Mouse (Mus musculus) left cerebral cortex, adult 18-20 months (tissue): ENCODE measurements around the gene Hectd1. TPM values are rescaled to one million over a fixed set of nuclear protein-coding genes. Genes with fewer than 3 reads are reported as not detected.
A peak's percentile ranks its signal among the peaks of the same experiment; 100 is the strongest.

ENCODE experiments used
- DNase-seq, 2 experiments: peaks; one replicate each; pipeline ENCODE4 v3.0.0; 2021 to 2022; ENCODE audit warnings: low spot score in 2 of 2, mixed read lengths in 1 of 2
- total RNA-seq, 2 experiments: library from RNA; stranded (reverse); gene quantifications; 2 replicates each; pipeline ENCODE4 v1.2.3; 2021

Gene Hectd1
- total RNA-seq, 2 experiments from 2014 or later, result 79.9 to 82.6 TPM

- DNase-seq, result peak; percentile 88 to 90
These were observed 15.5 kb upstream of the Hectd1 start for GRCm38 (mm10) chr12:51844771-51845256.

GRCm38 (mm10) chr12:51843576-51844520 lies 14.5 kb upstream of the Hectd1 start:
- DNase-seq, result no peak

DNA sequence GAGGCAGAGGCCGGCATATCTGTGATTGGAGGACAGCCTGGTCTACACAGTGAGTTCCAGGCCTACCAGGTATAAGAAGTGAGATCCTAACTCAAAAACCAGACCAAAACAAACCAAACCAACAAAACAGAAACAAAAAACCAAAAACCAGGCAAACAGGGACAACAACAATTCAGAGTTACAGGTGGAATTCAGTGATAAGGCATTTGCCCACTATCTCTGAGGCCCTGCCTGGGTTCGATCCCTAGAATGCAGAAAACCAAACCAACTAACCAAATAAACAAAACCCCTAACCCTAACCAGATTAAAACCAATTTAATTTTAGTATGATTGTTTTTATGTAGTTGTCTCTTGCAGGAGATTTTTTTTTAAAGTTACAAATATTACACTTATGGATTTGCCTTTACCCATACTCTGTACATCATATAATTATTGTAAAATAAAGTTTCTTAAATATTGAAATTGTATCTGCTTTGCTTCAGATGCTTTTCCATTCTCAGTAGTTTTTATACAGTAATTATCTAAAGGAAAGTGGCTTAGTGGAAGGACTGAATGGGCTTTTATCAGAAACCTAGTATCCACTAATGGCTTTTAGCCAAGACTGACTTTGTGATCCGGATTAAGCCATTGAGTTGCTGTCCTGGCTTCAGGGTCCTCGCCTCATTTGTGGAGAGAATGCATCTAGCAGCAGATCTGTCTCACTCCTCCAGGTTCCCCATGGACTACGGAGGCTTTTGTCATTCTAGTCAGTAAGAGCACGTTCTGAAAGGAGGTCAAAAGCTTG lies 12.9 kb upstream of the Hectd1 start:
- no peak for DNase-seq

GRCm38 (mm10) chr12:51839856-51840255 lies 10.5 kb upstream of the Hectd1 start:
- DNase-seq, result no peak

GRCm38 (mm10) chr12:51835219-51835618 lies 5.9 kb upstream of the Hectd1 start:
- no peak for DNase-seq

DNA sequence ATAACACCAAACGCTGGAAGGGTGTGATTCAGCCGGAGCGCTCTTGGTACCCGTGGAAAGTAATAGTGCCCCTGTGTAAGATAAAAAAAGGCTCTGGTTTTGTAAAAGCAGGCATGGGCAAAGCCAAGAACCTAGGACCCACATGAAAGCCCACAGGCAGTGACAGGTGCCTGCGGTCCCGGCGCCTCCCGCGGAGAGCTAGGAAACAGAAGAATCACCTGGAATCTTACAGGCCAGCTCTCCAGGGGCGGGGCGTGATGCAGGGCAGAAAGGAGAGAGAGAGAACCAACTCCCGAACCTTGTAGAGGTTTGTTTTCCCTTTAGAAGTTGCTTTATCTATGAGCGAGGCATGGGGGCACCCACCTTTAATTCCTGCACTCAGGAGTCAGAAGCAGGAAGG lies 2.6 kb upstream of the Hectd1 start:
- no peak for DNase-seq

GRCm38 (mm10) chr12:51831296-51831695 lies 2.0 kb upstream of the Hectd1 start:
- DNase-seq, result no peak

GRCm38 (mm10) chr12:51830671-51831070 lies 1.3 kb upstream of the Hectd1 start:
- no peak for DNase-seq

GRCm38 (mm10) chr12:51830077-51830402 lies 704 bp upstream of the Hectd1 start:
- no peak for DNase-seq

- peak; percentile 31 to 52 for DNase-seq
These were observed 533 bp downstream of the Hectd1 start for GRCm38 (mm10) chr12:51828716-51829289.

DNA sequence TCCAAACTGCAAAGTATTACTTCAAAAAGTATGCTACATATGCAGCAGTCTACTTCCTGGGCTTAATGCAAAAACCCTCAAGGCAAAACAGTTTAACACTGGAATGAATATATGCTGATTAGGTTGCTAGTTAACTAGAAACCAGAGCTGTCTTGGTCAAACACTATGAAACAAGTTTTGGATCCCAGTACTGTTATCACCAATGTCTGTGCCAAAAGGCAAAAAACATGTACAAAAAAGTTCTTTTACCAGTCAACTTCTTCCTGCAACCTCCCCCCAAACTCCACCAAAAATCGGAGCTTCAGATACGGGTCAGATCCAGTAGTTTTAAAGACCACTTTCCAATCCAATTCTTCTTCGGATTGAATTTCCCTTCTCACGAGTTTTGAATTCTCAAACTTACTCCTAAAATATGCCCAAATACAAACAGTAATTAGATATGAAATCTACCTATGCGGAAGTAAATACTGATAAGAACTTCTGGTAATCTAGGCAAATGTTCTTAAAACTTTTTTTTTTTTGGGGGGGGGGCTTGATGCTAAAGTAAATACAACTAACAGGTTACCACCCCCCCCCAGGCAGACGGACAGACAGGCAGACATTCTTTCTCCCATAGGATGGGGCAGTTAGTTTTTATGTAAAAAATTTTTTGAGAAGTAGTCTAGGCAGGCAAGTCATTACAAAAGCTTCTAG lies 1.2 kb downstream of the Hectd1 start:
- DNase-seq, result no peak

DNA sequence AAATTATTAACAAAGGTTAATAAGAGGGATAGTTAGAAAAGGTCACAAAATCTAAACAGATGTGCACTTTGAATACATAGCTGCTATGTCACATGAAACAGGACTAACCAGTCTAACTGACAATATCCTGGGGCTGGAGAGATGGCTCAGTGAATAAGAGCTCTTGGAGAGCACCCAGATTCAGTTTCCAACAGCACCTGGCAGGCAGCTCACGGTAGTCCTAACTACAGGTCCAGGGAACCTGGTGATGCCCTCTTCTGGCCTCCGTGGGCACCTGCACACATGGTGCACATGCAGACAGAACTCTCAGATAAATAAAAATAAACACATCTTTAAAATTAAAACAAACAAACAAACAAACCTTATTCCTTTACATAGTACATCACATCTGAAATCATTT lies 4.0 kb downstream of the Hectd1 start:
- DNase-seq, result no peak

DNA sequence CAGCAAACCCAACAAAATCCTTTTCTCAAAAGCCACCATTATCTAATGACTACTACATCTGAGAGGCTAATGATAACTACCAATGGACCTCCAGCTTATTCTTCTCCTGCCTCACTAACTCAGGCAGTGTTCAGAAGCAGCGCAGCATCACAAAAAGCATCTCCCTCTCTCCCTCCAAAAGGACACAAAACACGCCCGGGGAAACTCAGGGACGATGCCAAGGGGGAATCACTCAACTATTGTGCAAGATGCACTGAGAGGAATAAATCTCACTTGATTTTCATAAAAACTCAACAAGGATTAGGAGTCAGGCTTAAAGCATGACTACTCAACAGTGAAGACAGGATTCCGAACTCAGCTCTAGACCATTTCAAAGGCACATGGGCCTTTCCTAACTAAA lies 6.0 kb downstream of the Hectd1 start:
- no peak for DNase-seq

DNA sequence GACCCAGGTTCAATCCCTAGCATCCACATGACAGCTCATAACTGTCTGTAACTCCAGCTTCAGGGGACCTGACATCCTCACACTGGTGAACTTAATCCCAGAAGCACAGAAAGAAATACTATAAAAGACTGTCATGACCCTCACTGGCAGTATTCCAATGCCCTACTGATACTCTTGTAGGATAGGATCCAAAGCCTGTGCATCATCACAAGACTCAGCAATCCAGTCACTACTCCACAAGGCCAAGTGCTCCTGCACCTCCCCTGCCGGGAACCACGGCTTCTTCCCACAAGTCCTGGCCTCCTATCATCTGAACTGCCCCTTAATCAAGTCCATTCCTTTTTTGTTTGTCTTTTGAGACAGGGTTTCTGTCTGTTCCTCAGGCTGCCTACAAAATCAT lies 6.5 kb downstream of the Hectd1 start:
- no peak for DNase-seq

DNA sequence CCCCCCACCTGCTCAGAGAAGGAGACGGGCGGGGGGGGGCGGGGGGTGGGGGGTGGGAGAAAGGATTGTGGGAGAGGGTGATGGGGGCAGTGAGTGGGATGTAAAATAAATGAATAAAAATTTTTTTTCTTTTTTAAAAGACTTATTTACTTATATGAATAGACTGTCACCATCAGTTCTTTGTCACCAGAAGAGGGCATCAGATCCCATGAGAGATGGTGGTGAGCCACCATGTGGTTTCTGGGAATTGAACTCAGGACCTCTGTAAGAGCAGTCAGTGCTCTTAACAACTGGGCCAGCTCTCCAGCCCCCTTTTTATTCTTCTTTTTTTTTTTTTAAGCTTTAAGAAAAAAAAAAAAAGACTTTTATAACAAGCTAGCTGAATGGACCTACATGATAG lies 7.1 kb downstream of the Hectd1 start:
- DNase-seq, result no peak

- DNase-seq, result no peak
These were observed 8.1 kb downstream of the Hectd1 start for GRCm38 (mm10) chr12:51821256-51821655.

DNA sequence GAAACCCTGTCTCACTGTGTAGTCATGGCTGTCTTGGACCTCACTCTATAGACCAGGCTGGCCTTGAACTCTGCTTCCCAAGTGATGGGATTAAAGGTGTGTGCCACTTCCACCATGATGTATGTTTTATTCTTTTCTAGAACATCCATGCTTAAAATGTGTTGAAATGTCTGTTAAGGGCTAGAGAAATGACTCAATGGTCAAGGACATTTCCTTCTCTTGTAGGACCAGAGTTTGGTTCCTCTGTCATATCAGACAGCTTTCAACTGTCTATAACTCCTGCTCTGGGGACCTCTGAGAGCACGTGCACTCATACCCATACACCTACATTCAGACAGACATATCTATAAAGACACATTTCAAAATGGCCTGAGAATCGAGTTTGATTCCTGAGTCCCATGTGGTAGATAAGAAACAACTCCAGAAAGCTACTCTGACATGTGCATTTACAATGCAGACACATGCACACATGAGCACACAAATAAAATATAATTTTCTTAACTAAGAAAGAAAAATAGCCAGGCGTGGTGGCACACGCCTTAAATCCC lies 9.3 kb downstream of the Hectd1 start:
- DNase-seq, result no peak

GRCm38 (mm10) chr12:51817815-51818613 lies 11.3 kb downstream of the Hectd1 start:
- no peak for DNase-seq

- DNase-seq, result no peak
These were observed 17.8 kb downstream of the Hectd1 start for GRCm38 (mm10) chr12:51811388-51812140.
